Comparison of ENCODE assay signal across 20 mouse cellular contexts in the genomic region with DNA sequence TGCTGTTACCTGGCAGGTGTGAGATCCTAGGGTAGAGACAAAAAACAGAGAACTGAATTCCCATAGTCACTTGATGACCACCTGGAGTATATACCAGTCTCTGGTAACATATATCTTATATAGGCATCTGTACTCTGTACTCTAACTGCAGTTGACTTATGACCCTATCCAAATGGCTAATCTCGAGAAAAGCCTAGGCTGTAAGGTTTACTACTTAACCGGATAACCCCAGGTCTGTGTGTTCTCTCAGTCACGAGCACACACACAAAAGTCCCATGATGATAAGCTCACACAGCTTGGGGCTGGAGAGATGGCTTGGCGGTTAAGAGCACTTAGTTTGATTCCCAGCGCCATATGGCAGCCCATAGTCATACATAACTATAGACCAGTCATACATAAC. TPM values are rescaled to one million over a fixed set of nuclear protein-coding genes. Genes with fewer than 3 reads are reported as not detected.
A peak's percentile ranks its signal among the peaks of the same experiment; 100 is the strongest.
DNase-seq lines count a peak whose midpoint lies in the region; ATAC-seq and TF ChIP-seq lines count a peak whose summit lies in the region.
"Had no signal": no experiment of that assay in that cellular context is flagged by ENCODE, and none has a peak within 500 bp of the region (broad histone marks: within the 10 kb centered on the region; RNA-seq: fewer than 3 reads in every experiment).

No protein-coding gene starts in this region.

- ATAC-seq in intestine, embryonic 16.5 days, result peak; percentile 58
- no peak for ATAC-seq in intestine, embryonic 15.5 days
- ATAC-seq in intestine, postnatal 0 days, result peak; percentile 56
- ATAC-seq in kidney, embryonic 15.5 days (replicated peaks; ENCODE audit: low FRiP score), result no peak
- ATAC-seq: Patski had no signal

- no peaks in the 10 kb centered on the region for H3K27me3 ChIP-seq in intestine, embryonic 16.5 days (replicated peaks; ENCODE audit: control insufficient read depth, insufficient read depth, low read length)
- H3K27me3 ChIP-seq in intestine, embryonic 15.5 days (replicated peaks), result no peaks in the 10 kb centered on the region
- no peaks in the 10 kb centered on the region for H3K27me3 ChIP-seq in intestine, postnatal 0 days (replicated peaks; ENCODE audit: control insufficient read depth, insufficient read depth, low read length)
- H3K27me3 ChIP-seq in kidney, embryonic 15.5 days, result no peaks in the 10 kb centered on the region
- H3K27me3 ChIP-seq: CH12.LX, Patski had no signal

- H3K9ac ChIP-seq in intestine, embryonic 16.5 days (ENCODE audit: low read depth, low read length), result no peak overlapping the region
- no peak overlapping the region for H3K9ac ChIP-seq in intestine, embryonic 15.5 days
- no peak overlapping the region for H3K9ac ChIP-seq in intestine, postnatal 0 days (ENCODE audit: low read depth, low read length)
- no peak overlapping the region for H3K9ac ChIP-seq in kidney, embryonic 15.5 days

- 82% methylated on average over 5 of the region's 5 CpGs for WGBS in intestine, embryonic 16.5 days
- WGBS in intestine, embryonic 15.5 days, result 82% methylated on average over 5 of the region's 5 CpGs
- WGBS in intestine, postnatal 0 days, result 50% methylated on average over 5 of the region's 5 CpGs
- WGBS in kidney, embryonic 15.5 days, result 82% methylated on average over 5 of the region's 5 CpGs

- no peak overlapping the region for H3K4me3 ChIP-seq in intestine, embryonic 16.5 days (ENCODE audit: low read length)
- no peak overlapping the region for H3K4me3 ChIP-seq in intestine, embryonic 15.5 days (replicated peaks)
- H3K4me3 ChIP-seq in intestine, postnatal 0 days (ENCODE audit: low read depth, low read length), result no peak overlapping the region
- H3K4me3 ChIP-seq in kidney, embryonic 15.5 days (replicated peaks), result no peak overlapping the region

- no peak for TF ChIP-seq CTCF in intestine, postnatal 0 days (IDR thresholded peaks at IDR 0.05; ENCODE audit: low read depth)

- H3K9me3 ChIP-seq in intestine, embryonic 16.5 days (ENCODE audit: control insufficient read depth, low read length), result no peaks in the 10 kb centered on the region; the same call in 1 of the 2 replicates
- no peaks in the 10 kb centered on the region for H3K9me3 ChIP-seq in intestine, embryonic 15.5 days
- H3K9me3 ChIP-seq in intestine, postnatal 0 days (ENCODE audit: control insufficient read depth), result no peaks in the 10 kb centered on the region
- no peaks in the 10 kb centered on the region for H3K9me3 ChIP-seq in kidney, embryonic 15.5 days (replicated peaks)
- H3K9me3 ChIP-seq: G1E had no signal

- no peaks in the 10 kb centered on the region for H3K36me3 ChIP-seq in intestine, embryonic 16.5 days (ENCODE audit: control insufficient read depth, insufficient read depth, low read length)
- H3K36me3 ChIP-seq in intestine, embryonic 15.5 days, result no peaks in the 10 kb centered on the region
- H3K36me3 ChIP-seq in intestine, postnatal 0 days (ENCODE audit: control insufficient read depth, insufficient read depth), result no peaks in the 10 kb centered on the region
- H3K36me3 ChIP-seq in kidney, embryonic 15.5 days, result no peaks in the 10 kb centered on the region
- H3K36me3 ChIP-seq: G1E had no signal

- peak; percentile 14 for DNase-seq in heart, adult 11 months
- no peak for DNase-seq in heart, adult 8-10 months (ENCODE audit: low spot score)
- DNase-seq in yolk sac, embryonic 10.5 days (ENCODE audit: low spot score), result peak; percentile 43
- no peak for DNase-seq in urinary bladder, adult 2 months (ENCODE audit: low spot score)
- DNase-seq: adrenal gland, adult 2 months; adrenal gland, adult 8-10 months; adrenal gland, postnatal 10 days; adrenal gland, postnatal 14 days; adrenal gland, postnatal 25 days; adrenal gland, postnatal 36 days; B cell, adult 2 months; cerebellum, adult 11 months; cerebellum, adult 11-12 months had no signal

- no peak overlapping the region for H3K27ac ChIP-seq in intestine, embryonic 16.5 days (ENCODE audit: low read length)
- H3K27ac ChIP-seq in intestine, embryonic 15.5 days, result no peak overlapping the region
- H3K27ac ChIP-seq in intestine, postnatal 0 days (ENCODE audit: low read depth, low read length), result 0 out of 2 replicates have a peak overlapping the region, but pooled peaks have one; percentile 8
- no peak overlapping the region for H3K27ac ChIP-seq in kidney, embryonic 15.5 days

- H3K4me1 ChIP-seq in intestine, embryonic 16.5 days (ENCODE audit: control insufficient read depth, insufficient read depth, low read length), result 0 out of 2 replicates have a peak, but pooled peaks cover 6% of the 10 kb centered on the region
- no peaks in the 10 kb centered on the region for H3K4me1 ChIP-seq in intestine, embryonic 15.5 days (replicated peaks)
- 0 out of 2 replicates have a peak, but pooled peaks cover 4% of the 10 kb centered on the region for H3K4me1 ChIP-seq in intestine, postnatal 0 days (replicated peaks; ENCODE audit: control insufficient read depth, insufficient read depth, low read length)
- no peaks in the 10 kb centered on the region for H3K4me1 ChIP-seq in kidney, embryonic 15.5 days

- H3K4me2 ChIP-seq in intestine, embryonic 16.5 days (ENCODE audit: low read depth, low read length), result no peak overlapping the region
- no peak overlapping the region for H3K4me2 ChIP-seq in intestine, embryonic 15.5 days (replicated peaks)
- H3K4me2 ChIP-seq in intestine, postnatal 0 days (replicated peaks; ENCODE audit: low read depth), result no peak overlapping the region
- H3K4me2 ChIP-seq in kidney, embryonic 15.5 days, result no peak overlapping the region

RNA-seq across cellular contexts. Expression of gene Ppcdc, which starts 33.5 kb away (rescaled TPM):
- 10 to 100 TPM in 2 of 4 experiments, 1 to 10 TPM in 2; 7.0 to 18.5 (median 9.7) TPM for total RNA-seq in heart, adult 8-10 months (2022)
- 25.2 and 29.4 TPM in 2 replicates for polyA plus RNA-seq in intestine, embryonic 16.5 days (2015; fragmentation: Nextera tagmentation; extraction: Ambion mirVana)
- polyA plus RNA-seq in intestine, embryonic 15.5 days (2015; fragmentation: Nextera tagmentation; extraction: Ambion mirVana), result 25.0 and 30.1 TPM in 2 replicates
- 17.3 and 18.8 TPM in 2 replicates for polyA plus RNA-seq in intestine, postnatal 0 days (2015; fragmentation: Nextera tagmentation; extraction: Ambion mirVana)
- polyA plus RNA-seq in kidney, embryonic 15.5 days (2015; fragmentation: Nextera tagmentation; extraction: Ambion mirVana), result 25.8 and 30.3 TPM in 2 replicates
- polyA plus RNA-seq in urinary bladder, adult 2 months (2012; rRNA removed), result 47.1 and 75.2 TPM in 2 replicates

Comparison
In these comparisons a context has a peak if more than half of its experiments do, and no peak if none do; other contexts are left out.
1. DNase-seq: peak in heart, adult 11 months (single experiment) and yolk sac, embryonic 10.5 days (single experiment); none in heart, adult 8-10 months (single experiment) and urinary bladder, adult 2 months (single experiment).
2. ATAC-seq: peak in intestine, embryonic 16.5 days (single experiment) and intestine, postnatal 0 days (single experiment); none in intestine, embryonic 15.5 days (single experiment) and kidney, embryonic 15.5 days (single experiment).